Mouse (Mus musculus) spleen, postnatal 36 days (tissue): ENCODE data around the gene Slc51b.
A peak's percentile ranks its signal among the peaks of the same experiment; 100 is the strongest.

Experiments used
- DNase-seq, 2 experiments: peaks; one replicate each; pipeline ENCODE4 v3.0.0; 2022; ENCODE audit warnings: low spot score in 2 of 2, mixed read lengths in 1 of 2

Gene Slc51b

GRCm38 (mm10) chr9:65408871-65409295 lies 13.9 kb downstream of the Slc51b start:
- DNase-seq: no peak

GRCm38 (mm10) chr9:65407861-65408260 lies 14.9 kb downstream of the Slc51b start:
- DNase-seq: no peak

- no peak for DNase-seq
Measured at GRCm38 (mm10) chr9:65407327-65407726, 15.4 kb downstream of the Slc51b start.

GRCm38 (mm10) chr9:65405184-65405449 lies 17.6 kb downstream of the Slc51b start:
- no peak for DNase-seq

GRCm38 (mm10) chr9:65404331-65405183 lies 18.2 kb downstream of the Slc51b start:
- DNase-seq: peak in 1 of 2 experiments; percentile 24

GRCm38 (mm10) chr9:65399934-65400333 lies 22.8 kb downstream of the Slc51b start:
- DNase-seq: no peak

GRCm38 (mm10) chr9:65398279-65398678 lies 24.5 kb downstream of the Slc51b start, which contains the start of gene Rasl12:
Rasl12 (plus strand) TSS chr9:65398506.
- peak; percentile 39 to 43 for DNase-seq

- no peak for DNase-seq
Measured at GRCm38 (mm10) chr9:65394360-65394759, 28.4 kb downstream of the Slc51b start.

GRCm38 (mm10) chr9:65393606-65394005 lies 29.1 kb downstream of the Slc51b start:
- no peak for DNase-seq

GRCm38 (mm10) chr9:65392638-65393364 lies 30.0 kb downstream of the Slc51b start:
- DNase-seq: peak; percentile 30 to 47

GRCm38 (mm10) chr9:65391613-65391964 lies 31.2 kb downstream of the Slc51b start, which contains the start of gene Kbtbd13:
Kbtbd13 (minus strand) TSS chr9:65391652.
- no peak for DNase-seq

GRCm38 (mm10) chr9:65390752-65391612 lies 31.8 kb downstream of the Slc51b start:
- no peak for DNase-seq

GRCm38 (mm10) chr9:65386373-65387140 lies 36.2 kb downstream of the Slc51b start:
- no peak for DNase-seq

GRCm38 (mm10) chr9:65384276-65384675 lies 38.5 kb downstream of the Slc51b start:
- no peak for DNase-seq

- DNase-seq: no peak
Measured at GRCm38 (mm10) chr9:65382751-65383097, 40.0 kb downstream of the Slc51b start.

- DNase-seq: no peak
Measured at GRCm38 (mm10) chr9:65382031-65382750, 40.6 kb downstream of the Slc51b start.

- DNase-seq: no peak
Measured at GRCm38 (mm10) chr9:65381017-65381590, 41.7 kb downstream of the Slc51b start.

GRCm38 (mm10) chr9:65375163-65375934 lies 47.4 kb downstream of the Slc51b start:
- no peak for DNase-seq

- no peak for DNase-seq
Measured at GRCm38 (mm10) chr9:65374468-65375162, 48.1 kb downstream of the Slc51b start.
